Mouse (Mus musculus): ENCODE measurements around the gene Wdr3. TPM values are rescaled to one million over a fixed set of nuclear protein-coding genes. Genes with fewer than 3 reads are reported as not detected.

Gene Wdr3
- polyA plus RNA-seq, 1 experiment from 2014 or later = 58.1 TPM

DNA sequence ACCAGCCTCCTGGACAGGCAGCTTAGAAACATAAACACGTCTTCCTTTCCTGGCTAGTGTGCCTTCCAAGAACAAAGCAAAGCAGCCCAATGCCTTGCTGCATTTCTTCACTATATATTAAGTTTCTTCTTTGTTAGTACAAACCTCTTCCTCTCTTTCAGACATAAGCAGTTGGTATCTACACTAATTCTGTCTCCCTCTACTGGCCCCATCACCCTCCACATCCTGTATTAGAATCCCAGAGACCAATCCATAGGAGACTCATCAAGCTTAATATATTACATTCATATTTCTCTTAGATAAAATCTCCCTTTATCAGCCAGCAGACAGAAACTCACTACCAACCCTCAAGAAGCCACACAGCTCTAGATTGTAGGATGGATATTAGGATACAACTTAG, 39.8 kb downstream of the Wdr3 start:
- H3K36me3 ChIP-seq (replicated peaks) = no peaks in the 10 kb centered on the region
- no peaks in the 10 kb centered on the region for H3K9me3 ChIP-seq
- H3K27me3 ChIP-seq (replicated peaks; ENCODE audit: low read depth, poor library complexity, severe bottlenecking) = no peaks in the 10 kb centered on the region
- no peak for DNase-seq (ENCODE audit: low spot score)
- WGBS = 86% methylated on average over 1 of the region's 1 CpGs
- H3K4me3 ChIP-seq = no peak overlapping the region
- no peak overlapping the region for H3K27ac ChIP-seq (replicated peaks)
- no peaks in the 10 kb centered on the region for H3K4me1 ChIP-seq

DNA sequence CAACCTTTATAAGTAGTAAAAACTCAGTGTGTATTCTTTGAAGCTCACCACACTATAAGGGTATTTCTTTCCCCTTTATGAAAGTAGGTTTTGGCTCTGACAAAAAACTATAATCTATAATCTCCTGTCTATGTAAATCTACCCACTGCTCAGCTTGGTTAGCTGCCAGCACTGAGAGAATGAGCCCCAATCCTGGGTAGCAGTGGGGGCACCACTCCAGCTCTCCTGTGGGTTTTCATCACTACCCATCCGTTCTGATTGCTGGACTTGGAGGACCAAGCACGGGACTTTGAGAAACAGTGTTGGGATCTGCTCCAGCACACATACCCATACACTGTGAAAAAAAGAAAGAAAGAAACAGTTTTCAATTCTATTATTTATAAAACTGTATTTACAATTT, 40.2 kb downstream of the Wdr3 start:
- no peaks in the 10 kb centered on the region for H3K36me3 ChIP-seq (replicated peaks)
- H3K4me1 ChIP-seq = no peaks in the 10 kb centered on the region
- H3K9me3 ChIP-seq = no peaks in the 10 kb centered on the region
- no peak overlapping the region for H3K27ac ChIP-seq (replicated peaks)
- 82% methylated on average over 2 of the region's 2 CpGs for WGBS
- H3K27me3 ChIP-seq (replicated peaks; ENCODE audit: low read depth, poor library complexity, severe bottlenecking) = no peaks in the 10 kb centered on the region
- no peak overlapping the region for H3K4me3 ChIP-seq
- no peak for DNase-seq (ENCODE audit: low spot score)

DNA sequence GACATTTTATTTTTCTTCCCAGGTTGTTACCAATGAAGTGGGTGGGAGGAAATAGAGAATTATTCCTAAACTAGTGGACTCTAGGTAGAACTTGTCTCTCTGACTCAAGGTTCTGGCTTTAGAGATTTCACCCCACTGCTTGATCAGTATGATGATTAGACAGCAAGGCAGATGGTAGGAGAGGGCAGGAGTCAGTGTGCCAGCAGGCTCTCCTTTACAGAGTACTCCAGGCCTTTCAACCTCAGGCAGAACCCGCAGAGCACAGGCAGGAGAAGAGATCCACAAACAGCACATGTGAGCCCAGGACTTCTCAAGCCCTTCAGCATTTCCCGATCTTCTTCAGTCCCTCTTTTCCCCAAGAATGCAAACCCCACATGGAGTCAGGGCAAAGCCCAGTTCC, 43.5 kb downstream of the Wdr3 start:
- no peaks in the 10 kb centered on the region for H3K36me3 ChIP-seq (replicated peaks)

DNA sequence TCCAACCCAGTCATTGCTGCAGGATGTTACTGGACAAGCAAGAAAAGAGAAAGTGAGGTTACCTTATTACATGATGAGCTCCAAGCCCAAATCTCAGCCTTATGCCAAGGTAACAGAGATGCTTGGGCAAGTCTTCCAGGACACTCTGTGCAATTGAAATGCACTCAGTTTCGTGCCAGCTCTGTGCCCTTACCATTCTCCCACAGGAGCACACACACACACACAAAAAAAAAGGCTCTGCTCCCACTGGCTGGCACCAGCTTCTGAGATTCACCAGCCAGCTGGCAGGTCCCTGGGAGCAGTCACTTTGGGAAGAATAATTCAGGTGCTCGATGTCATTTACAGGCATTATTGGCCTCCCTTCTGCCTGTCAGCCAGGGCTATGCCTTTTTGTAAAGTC, 55.5 kb downstream of the Wdr3 start:
- DNase-seq (ENCODE audit: low spot score) = no peak
- no peaks in the 10 kb centered on the region for H3K4me1 ChIP-seq
- H3K36me3 ChIP-seq (replicated peaks) = no peaks in the 10 kb centered on the region
- H3K4me3 ChIP-seq = no peak overlapping the region
- WGBS = 88% methylated on average over 2 of the region's 2 CpGs
- no peaks in the 10 kb centered on the region for H3K27me3 ChIP-seq (replicated peaks; ENCODE audit: low read depth, poor library complexity, severe bottlenecking)
- no peak overlapping the region for H3K27ac ChIP-seq (replicated peaks)
- no peaks in the 10 kb centered on the region for H3K9me3 ChIP-seq

More for the DNA sequence above, 43.5 kb downstream of the Wdr3 start:
- WGBS = 85% methylated on average over 2 of the region's 2 CpGs
- Histone ChIP-seq H3K27me3 (replicated peaks; ENCODE audit: low read depth, poor library complexity, severe bottlenecking) (no peaks in the 10 kb centered on the region), H3K4me1 (no peaks in the 10 kb centered on the region), H3K27ac (replicated peaks) (no peak overlapping the region), H3K9me3 (no peaks in the 10 kb centered on the region), H3K4me3 (no peak overlapping the region)
- no peak for DNase-seq (ENCODE audit: low spot score)

DNA sequence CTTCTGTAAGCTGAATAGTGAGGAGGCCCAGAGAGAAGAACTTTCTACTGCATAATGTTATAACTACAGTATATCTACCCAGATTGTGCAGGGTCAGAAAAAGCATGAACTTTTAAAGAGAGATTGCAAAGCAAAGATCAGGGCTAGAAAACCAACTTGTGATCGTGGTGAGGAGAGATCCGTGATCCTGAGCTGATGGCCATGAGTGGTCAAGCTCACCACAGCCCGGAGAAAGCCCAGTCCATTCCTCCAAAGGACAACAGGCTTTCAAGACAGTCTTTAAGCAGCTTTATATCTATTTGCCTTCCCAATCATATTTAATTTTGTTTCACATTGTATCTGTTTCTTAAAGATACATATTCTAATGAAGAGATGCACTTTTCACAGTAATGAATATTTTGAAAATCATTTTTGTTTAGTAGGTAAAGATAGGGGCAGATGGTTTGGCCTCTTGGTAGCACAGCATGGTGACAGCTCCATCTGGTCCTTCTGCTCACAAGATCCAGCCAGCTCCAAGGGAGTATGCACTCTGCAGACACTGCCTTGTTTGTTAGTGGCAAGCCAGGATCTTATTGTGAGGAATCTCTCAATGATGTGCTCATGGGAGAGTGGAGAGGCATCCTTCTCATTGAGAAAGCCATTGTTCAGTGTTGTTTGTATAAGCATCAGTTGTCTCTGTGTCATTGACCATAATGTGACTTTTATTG, 59.7 kb downstream of the Wdr3 start:
- Histone ChIP-seq H3K27me3 (replicated peaks; ENCODE audit: low read depth, poor library complexity, severe bottlenecking) (no peaks in the 10 kb centered on the region), H3K4me3 (no peak overlapping the region), H3K4me1 (no peaks in the 10 kb centered on the region), H3K27ac (replicated peaks) (no peak overlapping the region), H3K36me3 (replicated peaks) (no peaks in the 10 kb centered on the region), H3K9me3 (no peaks in the 10 kb centered on the region)
- WGBS = 90% methylated on average over 3 of the region's 3 CpGs
- no peak for DNase-seq (ENCODE audit: low spot score)

Other genes starting within 250 kb of the Wdr3 start
- gene Gdap2, start within 50 bp of the Wdr3 start, polyA plus RNA-seq (2016; fragmentation: Nextera tagmentation; extraction: Ambion mirVana) = 25.9 and 27.8 TPM in 2 replicates

Measured in embryonic facial prominence, embryonic 10.5 days (tissue).